Mouse (Mus musculus) lung, postnatal 0 days (tissue): ENCODE data around the gene Kdelc2.

Experiments used
- CTCF ChIP-seq: IDR thresholded peaks from 2 replicates; pipeline ENCODE4 v1.5.1; 2016; ENCODE audit warnings: antibody characterized with exemption, mild to moderate bottlenecking
- EP300 ChIP-seq: IDR thresholded peaks from 2 replicates; pipeline ENCODE4 v1.6.1; 2016; ENCODE audit warnings: antibody characterized with exemption, mild to moderate bottlenecking, control low read depth

- TF ChIP-seq CTCF, result no peak
- peak; percentile 97 for TF ChIP-seq EP300
These were observed 27.3 kb upstream of the Kdelc2 start for GRCm38 (mm10) chr9:53356219-53357155.
